In the genomic region with DNA sequence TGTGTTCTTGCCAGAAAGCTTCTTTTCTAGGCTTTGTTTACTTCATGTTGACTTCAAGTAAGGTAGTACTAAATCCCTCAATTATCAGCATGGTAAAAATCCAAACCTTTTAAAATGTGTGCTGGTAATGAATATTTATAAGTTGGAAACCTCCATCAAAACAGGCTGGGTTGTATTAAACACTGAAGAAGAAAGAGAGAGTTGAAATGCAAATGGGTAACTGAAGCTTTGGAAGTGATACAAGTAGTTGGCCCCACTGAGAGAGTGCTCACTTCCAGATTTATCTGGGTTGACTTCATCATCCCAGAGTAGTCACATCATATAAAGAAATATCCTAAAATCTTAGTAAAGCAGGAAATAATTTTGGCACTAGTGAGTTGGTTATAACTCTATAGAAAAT, we compare ENCODE assay signal across 25 mouse cellular contexts.
A peak's percentile ranks its signal among the peaks of the same experiment; 100 is the strongest.
DNase-seq lines count a peak whose midpoint lies in the region; ATAC-seq and TF ChIP-seq lines count a peak whose summit lies in the region.
"Had no signal": no experiment of that assay in that cellular context is flagged by ENCODE, and none has a peak within 500 bp of the region (broad histone marks: within the 10 kb centered on the region; RNA-seq: fewer than 3 reads in every experiment).

No protein-coding gene starts in this region.

- H3K9ac ChIP-seq in embryonic facial prominence, embryonic 14.5 days (ENCODE audit: low read depth, low read length) = no peak overlapping the region
- no peak overlapping the region for H3K9ac ChIP-seq in forebrain, embryonic 15.5 days (replicated peaks)
- H3K9ac ChIP-seq in forebrain, postnatal 0 days = no peak overlapping the region
- H3K9ac ChIP-seq: embryonic facial prominence, embryonic 13.5 days; heart, embryonic 13.5 days; hindbrain, embryonic 14.5 days had no signal

- ATAC-seq in embryonic facial prominence, embryonic 14.5 days (ENCODE audit: low read depth) = no peak
- ATAC-seq in forebrain, embryonic 15.5 days (replicated peaks) = peak; percentile 81
- ATAC-seq in forebrain, postnatal 0 days = no peak
- ATAC-seq: activated CD4-positive, CD25-positive, alpha-beta regulatory T cell, adult 4 months; hindbrain, postnatal 0 days; inflammation-experienced regulatory T-cells, adult 6 months had no signal

- no peaks in the 10 kb centered on the region for H3K27me3 ChIP-seq in embryonic facial prominence, embryonic 14.5 days (replicated peaks; ENCODE audit: control insufficient read depth, insufficient read depth, low read length)
- H3K27me3 ChIP-seq in embryonic facial prominence, embryonic 10.5 days (replicated peaks; ENCODE audit: low read depth, poor library complexity, severe bottlenecking) = no peaks in the 10 kb centered on the region
- no peaks in the 10 kb centered on the region for H3K27me3 ChIP-seq in forebrain, embryonic 15.5 days
- H3K27me3 ChIP-seq in forebrain, embryonic 10.5 days (ENCODE audit: poor library complexity, severe bottlenecking) = no peaks in the 10 kb centered on the region
- no peaks in the 10 kb centered on the region for H3K27me3 ChIP-seq in forebrain, postnatal 0 days (ENCODE audit: insufficient read depth, low read length)
- H3K27me3 ChIP-seq: embryonic facial prominence, embryonic 13.5 days; heart, embryonic 13.5 days had no signal

- TF ChIP-seq CTCF in forebrain, postnatal 0 days (IDR thresholded peaks at IDR 0.05; ENCODE audit: low read depth) = no peak

- peak; percentile 2 for DNase-seq in embryonic facial prominence, embryonic 14.5 days (ENCODE audit: low spot score)
- no peak for DNase-seq in embryonic facial prominence, embryonic 10.5 days (ENCODE audit: low spot score)
- no peak for DNase-seq in forebrain, embryonic 10.5 days (ENCODE audit: extremely low spot score, low spot score)
- DNase-seq in forebrain, postnatal 0 days = peak; percentile 5
- no peak for DNase-seq in adrenal gland, postnatal 25 days
- no peak for DNase-seq in spleen, adult 12 weeks (ENCODE audit: low spot score)
- DNase-seq: adrenal gland, adult 8-10 months; adrenal gland, postnatal 36 days; cerebellum, adult 18-20 months; cerebellum, adult 9-11 months; cerebellum, postnatal 25 days; gastrocnemius, postnatal 10 days; gastrocnemius, postnatal 36 days; heart, adult 2 months; heart, postnatal 14 days; heart, postnatal 4 days; kidney, adult 18-20 months had no signal

- no peak overlapping the region for H3K4me3 ChIP-seq in embryonic facial prominence, embryonic 14.5 days (ENCODE audit: low read depth, low read length)
- H3K4me3 ChIP-seq in embryonic facial prominence, embryonic 10.5 days = no peak overlapping the region
- no peak overlapping the region for H3K4me3 ChIP-seq in forebrain, embryonic 15.5 days
- H3K4me3 ChIP-seq in forebrain, embryonic 10.5 days = no peak overlapping the region
- H3K4me3 ChIP-seq in forebrain, postnatal 0 days (ENCODE audit: low read depth, low read length) = no peak overlapping the region
- H3K4me3 ChIP-seq: embryonic facial prominence, embryonic 13.5 days; heart, adult 2 months; heart, embryonic 10.5 days; heart, embryonic 13.5 days had no signal

- no peak overlapping the region for H3K27ac ChIP-seq in embryonic facial prominence, embryonic 14.5 days (replicated peaks; ENCODE audit: low read depth, low read length)
- no peak overlapping the region for H3K27ac ChIP-seq in embryonic facial prominence, embryonic 10.5 days (replicated peaks)
- H3K27ac ChIP-seq in forebrain, embryonic 15.5 days (replicated peaks) = no peak overlapping the region
- H3K27ac ChIP-seq in forebrain, embryonic 10.5 days = no peak overlapping the region
- H3K27ac ChIP-seq in forebrain, postnatal 0 days (ENCODE audit: low read depth, low read length) = no peak overlapping the region
- H3K27ac ChIP-seq: embryonic facial prominence, embryonic 13.5 days; heart, adult 2 months; heart, embryonic 10.5 days; heart, embryonic 13.5 days; hindbrain, embryonic 14.5 days; hindbrain, postnatal 0 days had no signal

- H3K9me3 ChIP-seq in embryonic facial prominence, embryonic 14.5 days (ENCODE audit: control insufficient read depth, low read length) = no peaks in the 10 kb centered on the region
- no peaks in the 10 kb centered on the region for H3K9me3 ChIP-seq in embryonic facial prominence, embryonic 10.5 days
- H3K9me3 ChIP-seq in forebrain, embryonic 15.5 days = no peaks in the 10 kb centered on the region
- H3K9me3 ChIP-seq in forebrain, embryonic 10.5 days = no peaks in the 10 kb centered on the region
- H3K9me3 ChIP-seq in forebrain, postnatal 0 days (ENCODE audit: low read length) = no peaks in the 10 kb centered on the region
- H3K9me3 ChIP-seq: embryonic facial prominence, embryonic 13.5 days; heart, embryonic 10.5 days had no signal

- no peak overlapping the region for H3K4me2 ChIP-seq in embryonic facial prominence, embryonic 14.5 days (ENCODE audit: low read depth, low read length)
- H3K4me2 ChIP-seq in forebrain, embryonic 15.5 days (replicated peaks) = no peak overlapping the region
- H3K4me2 ChIP-seq in forebrain, postnatal 0 days (ENCODE audit: low read depth) = no peak overlapping the region
- H3K4me2 ChIP-seq: embryonic facial prominence, embryonic 13.5 days; heart, embryonic 13.5 days; hindbrain, embryonic 14.5 days had no signal

- no peaks in the 10 kb centered on the region for H3K36me3 ChIP-seq in embryonic facial prominence, embryonic 14.5 days (ENCODE audit: control insufficient read depth, insufficient read depth, low read length)
- no peaks in the 10 kb centered on the region for H3K36me3 ChIP-seq in embryonic facial prominence, embryonic 10.5 days (replicated peaks)
- H3K36me3 ChIP-seq in forebrain, embryonic 15.5 days = no peaks in the 10 kb centered on the region
- H3K36me3 ChIP-seq in forebrain, embryonic 10.5 days (replicated peaks) = no peaks in the 10 kb centered on the region
- no peaks in the 10 kb centered on the region for H3K36me3 ChIP-seq in forebrain, postnatal 0 days (ENCODE audit: insufficient read depth)
- H3K36me3 ChIP-seq: embryonic facial prominence, embryonic 13.5 days; heart, embryonic 10.5 days; heart, embryonic 13.5 days had no signal

- H3K4me1 ChIP-seq in embryonic facial prominence, embryonic 14.5 days (ENCODE audit: control insufficient read depth, insufficient read depth, low read length) = no peaks in the 10 kb centered on the region
- no peaks in the 10 kb centered on the region for H3K4me1 ChIP-seq in embryonic facial prominence, embryonic 10.5 days
- H3K4me1 ChIP-seq in forebrain, embryonic 15.5 days = no peaks in the 10 kb centered on the region; the same call in 1 of the 2 replicates
- no peaks in the 10 kb centered on the region for H3K4me1 ChIP-seq in forebrain, embryonic 10.5 days
- no peaks in the 10 kb centered on the region for H3K4me1 ChIP-seq in forebrain, postnatal 0 days (ENCODE audit: insufficient read depth)
- H3K4me1 ChIP-seq: embryonic facial prominence, embryonic 13.5 days; heart, embryonic 10.5 days; heart, embryonic 13.5 days had no signal

Comparison
In these comparisons a context has a peak if more than half of its experiments do, and no peak if none do; other contexts are left out.
1. DNase-seq: peak in embryonic facial prominence, embryonic 14.5 days (single experiment) and forebrain, postnatal 0 days (single experiment); none in embryonic facial prominence, embryonic 10.5 days (single experiment), forebrain, embryonic 10.5 days (single experiment), adrenal gland, postnatal 25 days (single experiment) and spleen, adult 12 weeks (single experiment).